Mouse (Mus musculus) lung, embryonic 15.5 days (tissue): ENCODE results near the gene Tenm2. TPM values are rescaled to one million over a fixed set of nuclear protein-coding genes. Genes with fewer than 3 reads are reported as not detected.

Source experiments
- ATAC-seq: fragments of 200-750 bp; cut with Nextera tagmentation; 2 replicates; pipeline ENCODE4 v1.8.0; 2017; ENCODE audit warnings: moderate number of reproducible peaks, borderline replicate concordance; ENCODE audit not compliant: low FRiP score, low TSS enrichment; ENCODE audit errors: extremely low read depth
- H3K27ac ChIP-seq: fragments of 300-500 bp; sonication (generic); 2 replicates; pipeline ENCODE4 v1.5.1; 2015; ENCODE audit warnings: moderate library complexity, mild to moderate bottlenecking, inconsistent platforms
- H3K27me3 ChIP-seq: fragments of 300-500 bp; sonication (generic); 2 replicates; pipeline ENCODE4 v1.6.1; 2015; ENCODE audit warnings: inconsistent platforms
- H3K36me3 ChIP-seq: fragments of 300-500 bp; sonication (generic); 2 replicates; pipeline ENCODE4 v1.6.1; 2015; ENCODE audit warnings: inconsistent platforms
- H3K4me1 ChIP-seq: fragments of 300-500 bp; sonication (generic); 2 replicates; pipeline ENCODE4 v1.6.1; 2015; ENCODE audit warnings: inconsistent platforms
- H3K4me2 ChIP-seq: fragments of 300-500 bp; sonication (generic); 2 replicates; pipeline ENCODE4 v1.6.1; 2015; ENCODE audit warnings: inconsistent platforms, mild to moderate bottlenecking, moderate library complexity
- H3K4me3 ChIP-seq: fragments of 300-500 bp; sonication (generic); 2 replicates; pipeline ENCODE4 v1.5.1; 2015; ENCODE audit warnings: mild to moderate bottlenecking, inconsistent platforms
- H3K9ac ChIP-seq: fragments of 300-500 bp; sonication (generic); 2 replicates; pipeline ENCODE4 v1.6.1; 2015; ENCODE audit warnings: inconsistent platforms
- H3K9me3 ChIP-seq: fragments of 300-500 bp; sonication (generic); 2 replicates; pipeline ENCODE4 v1.6.1; 2016; ENCODE audit warnings: inconsistent platforms
- WGBS: fragments of 180-500 bp; shearing (Covaris S2); methylation state at CpG from one replicate; pipeline ENCODE4 v1.1.7; 2015; 5-methylcytosine and 5-hydroxymethylcytosine counted together
- polyA plus RNA-seq: library from polyadenylated mRNA; unstranded; fragments of >200 nt; fragmentation: Nextera tagmentation; extraction: Ambion mirVana; gene quantifications from 2 replicates; pipeline ENCODE4 v1.2.1, GENCODE M21; 2015

Tenm2 gene
- polyA plus RNA-seq, 1 experiment from 2014 or later, result 0.44 TPM

DNA sequence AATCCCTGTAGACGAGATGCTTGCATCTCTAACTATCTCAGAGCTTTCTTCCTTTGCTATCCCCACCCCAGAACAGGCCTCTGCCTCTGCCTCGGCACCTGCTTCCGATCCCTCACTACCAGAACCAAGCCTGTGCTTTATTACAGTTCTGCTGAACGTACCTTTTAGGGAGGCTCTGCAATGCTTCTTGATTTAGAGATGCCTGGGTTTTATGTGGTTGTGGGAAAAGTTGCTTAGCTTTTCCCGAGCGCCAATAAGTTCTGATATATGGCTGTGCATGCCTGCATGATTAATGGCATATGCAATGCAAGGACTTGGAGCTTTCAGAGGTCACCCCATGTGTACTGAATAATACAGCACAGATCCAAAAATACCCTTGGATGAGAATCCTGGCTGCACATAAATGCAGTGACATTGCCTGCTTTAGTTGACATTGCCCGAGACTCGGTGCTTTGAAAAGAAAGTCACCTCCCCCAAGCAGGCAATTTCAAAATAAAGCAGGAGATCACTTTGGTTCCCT lies 1114.3 kb downstream of the Tenm2 start:
- no peak overlapping the region for H3K4me2 ChIP-seq
- no peak for ATAC-seq
- no peaks in the 10 kb centered on the region for H3K4me1 ChIP-seq
- H3K9ac ChIP-seq, result no peak overlapping the region
- H3K36me3 ChIP-seq, result no peaks in the 10 kb centered on the region
- no peaks in the 10 kb centered on the region for H3K27me3 ChIP-seq
- WGBS, result 68% methylated on average over 8 of the region's 8 CpGs
- H3K27ac ChIP-seq, result no peak overlapping the region
- no peaks in the 10 kb centered on the region for H3K9me3 ChIP-seq
- H3K4me3 ChIP-seq, result no peak overlapping the region

DNA sequence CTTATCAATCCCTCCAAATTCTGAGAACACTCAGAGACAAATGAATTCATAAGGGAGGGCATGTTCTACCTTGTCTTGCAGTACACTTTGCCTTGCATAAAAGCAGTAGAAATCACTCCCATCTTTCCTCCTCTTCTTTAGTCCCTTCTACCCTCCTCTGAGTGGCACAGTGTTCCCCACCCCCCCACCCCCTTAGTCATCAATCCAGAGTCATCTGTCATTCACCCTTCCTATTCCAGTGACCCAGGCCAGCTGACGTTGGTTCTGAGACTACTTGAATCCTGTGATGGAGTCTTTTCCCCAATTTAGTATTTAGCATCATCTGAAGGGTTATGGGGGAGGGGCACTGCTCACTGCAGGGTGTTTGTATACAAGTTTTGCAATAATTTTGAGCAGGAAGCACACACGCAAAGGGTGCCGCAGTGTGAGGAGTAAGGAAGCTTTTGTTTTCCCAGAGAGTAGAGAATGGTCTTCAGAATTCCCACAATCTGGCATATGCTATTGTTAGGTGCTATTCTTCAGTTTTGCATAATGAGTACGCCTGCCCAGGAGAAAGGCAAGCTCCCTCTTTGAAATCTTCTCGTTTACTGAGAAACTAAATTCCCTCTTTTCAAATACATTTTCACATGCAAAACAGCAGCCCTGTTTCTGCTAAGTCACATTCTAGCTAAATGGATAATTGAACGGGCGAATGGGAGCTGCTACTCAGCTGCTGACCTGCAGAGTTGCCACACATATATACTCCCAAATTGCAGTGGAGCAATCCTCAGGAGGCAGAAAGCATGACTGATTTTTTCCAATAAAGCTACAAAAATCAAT lies 1115.0 kb downstream of the Tenm2 start:
- Histone ChIP-seq H3K36me3 (no peaks in the 10 kb centered on the region), H3K4me3 (no peak overlapping the region), H3K27ac (no peak overlapping the region), H3K27me3 (no peaks in the 10 kb centered on the region), H3K9ac (no peak overlapping the region), H3K9me3 (no peaks in the 10 kb centered on the region), H3K4me1 (no peaks in the 10 kb centered on the region), H3K4me2 (no peak overlapping the region)
- WGBS, result 55% methylated on average over 7 of the region's 7 CpGs
- no peak for ATAC-seq

DNA sequence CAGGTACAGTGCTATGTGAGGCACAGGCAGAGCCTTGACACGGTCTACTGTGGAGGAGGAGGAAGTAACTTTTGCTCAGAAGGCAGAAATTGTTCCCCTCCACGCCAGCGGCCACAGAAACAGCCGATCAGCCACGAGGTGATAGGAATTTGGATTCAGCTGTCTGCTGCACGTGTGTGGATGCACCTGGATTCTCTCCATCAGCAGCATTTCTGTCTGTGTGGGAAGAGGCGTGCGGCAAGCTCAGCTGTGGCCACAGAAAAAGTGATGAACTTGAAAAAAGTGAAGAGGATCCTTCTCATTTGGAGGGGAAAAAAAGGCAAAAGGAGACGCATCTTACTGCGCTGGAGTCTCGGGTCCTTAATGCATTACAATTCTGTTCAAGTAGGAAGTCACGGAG lies 1122.4 kb downstream of the Tenm2 start:
- no peak for ATAC-seq
- Histone ChIP-seq H3K27ac (no peak overlapping the region), H3K4me2 (no peak overlapping the region), H3K27me3 (no peaks in the 10 kb centered on the region), H3K36me3 (no peaks in the 10 kb centered on the region), H3K9me3 (no peaks in the 10 kb centered on the region), H3K4me1 (no peaks in the 10 kb centered on the region), H3K9ac (no peak overlapping the region), H3K4me3 (no peak overlapping the region)
- WGBS, result 70% methylated on average over 12 of the region's 12 CpGs

DNA sequence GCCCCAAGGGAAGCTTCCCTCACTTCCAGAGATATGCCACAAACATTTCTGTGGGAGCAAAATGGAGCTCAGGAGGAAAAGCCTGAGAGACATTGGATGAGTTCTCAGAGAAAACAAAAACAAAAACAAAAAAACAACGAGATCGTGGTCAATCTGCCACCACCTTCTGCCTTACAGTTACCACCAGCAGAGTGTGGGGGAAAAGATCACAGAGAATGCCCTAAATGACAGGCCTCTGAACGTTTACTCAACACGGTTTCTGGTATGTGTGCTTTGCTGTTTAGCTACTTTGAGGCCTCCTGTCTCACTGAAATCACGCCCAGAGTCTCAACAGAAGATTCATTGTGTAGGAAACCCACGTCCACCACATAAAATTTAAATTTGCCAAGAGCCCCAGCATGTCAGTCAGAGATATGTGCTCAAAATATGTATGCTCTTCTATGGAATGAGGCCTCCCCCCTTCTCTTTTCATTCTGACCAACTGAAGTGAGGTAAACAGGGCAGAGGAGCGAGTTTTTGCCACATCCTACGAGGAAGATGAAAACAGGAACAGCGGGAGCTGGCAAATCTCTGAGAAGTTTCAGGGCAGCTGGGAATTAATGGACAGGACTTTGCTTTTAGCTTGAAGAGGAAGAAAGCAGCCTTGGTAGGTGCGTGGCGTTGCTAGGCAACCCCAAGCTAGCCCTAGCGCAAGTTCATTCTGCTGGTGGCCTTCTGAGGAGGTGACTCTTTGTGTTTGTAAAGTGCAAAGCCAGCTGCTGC lies 1126.6 kb downstream of the Tenm2 start:
- Histone ChIP-seq H3K27ac (no peak overlapping the region), H3K27me3 (no peaks in the 10 kb centered on the region), H3K4me1 (no peaks in the 10 kb centered on the region), H3K4me2 (no peak overlapping the region), H3K9me3 (no peaks in the 10 kb centered on the region), H3K9ac (no peak overlapping the region), H3K36me3 (no peaks in the 10 kb centered on the region), H3K4me3 (no peak overlapping the region)
- no peak for ATAC-seq
- WGBS, result 20% methylated on average over 12 of the region's 12 CpGs

DNA sequence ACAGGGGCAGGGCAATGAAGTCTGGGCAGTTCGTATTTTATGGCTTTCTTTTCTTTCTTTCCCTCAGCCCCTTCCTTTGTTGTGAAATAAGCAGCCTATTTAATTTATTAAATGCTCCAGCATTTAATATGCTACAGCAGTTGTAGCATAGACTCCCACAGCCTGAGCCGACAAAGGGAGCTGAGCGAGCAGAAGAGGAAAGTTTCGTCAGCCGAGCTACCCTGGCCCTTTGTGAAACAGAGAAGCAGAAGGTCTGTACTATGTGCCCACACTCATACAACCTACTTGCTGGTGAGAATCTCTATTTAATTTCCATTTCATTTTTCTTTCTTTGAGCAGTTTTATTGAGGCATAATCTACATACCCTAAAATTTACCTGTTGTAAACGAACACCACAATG lies 1127.9 kb downstream of the Tenm2 start:
- ATAC-seq, result no peak
- 82% methylated on average over 6 of the region's 6 CpGs for WGBS
- Histone ChIP-seq H3K9ac (no peak overlapping the region), H3K4me3 (no peak overlapping the region), H3K27me3 (no peaks in the 10 kb centered on the region), H3K9me3 (no peaks in the 10 kb centered on the region), H3K36me3 (no peaks in the 10 kb centered on the region), H3K4me1 (no peaks in the 10 kb centered on the region), H3K4me2 (no peak overlapping the region), H3K27ac (no peak overlapping the region)

DNA sequence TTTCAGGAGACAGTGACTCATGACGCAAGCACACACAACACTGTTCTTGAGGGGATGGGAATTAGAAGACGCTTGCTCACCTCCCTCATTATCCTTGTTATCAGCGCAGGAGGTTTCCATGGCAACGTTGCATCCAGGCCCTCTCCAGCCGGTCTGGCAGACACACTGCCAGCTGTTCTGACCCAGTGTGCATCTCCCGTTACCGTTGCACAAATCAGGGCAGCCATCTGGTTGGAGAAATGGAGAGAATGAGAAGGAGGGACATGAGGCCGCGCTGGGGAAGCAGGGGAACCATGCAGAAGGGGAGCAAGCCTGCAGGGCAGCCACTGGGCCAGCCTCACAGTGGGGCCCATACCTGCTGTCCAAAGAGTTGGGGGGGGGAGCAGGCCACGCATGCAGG lies 1129.1 kb downstream of the Tenm2 start:
- no peaks in the 10 kb centered on the region for H3K36me3 ChIP-seq
- H3K4me2 ChIP-seq, result no peak overlapping the region
- no peaks in the 10 kb centered on the region for H3K4me1 ChIP-seq
- no peak overlapping the region for H3K9ac ChIP-seq
- H3K27me3 ChIP-seq, result no peaks in the 10 kb centered on the region
- 32% methylated on average over 10 of the region's 10 CpGs for WGBS
- ATAC-seq, result no peak
- H3K27ac ChIP-seq, result no peak overlapping the region
- H3K9me3 ChIP-seq, result no peaks in the 10 kb centered on the region
- H3K4me3 ChIP-seq, result no peak overlapping the region

DNA sequence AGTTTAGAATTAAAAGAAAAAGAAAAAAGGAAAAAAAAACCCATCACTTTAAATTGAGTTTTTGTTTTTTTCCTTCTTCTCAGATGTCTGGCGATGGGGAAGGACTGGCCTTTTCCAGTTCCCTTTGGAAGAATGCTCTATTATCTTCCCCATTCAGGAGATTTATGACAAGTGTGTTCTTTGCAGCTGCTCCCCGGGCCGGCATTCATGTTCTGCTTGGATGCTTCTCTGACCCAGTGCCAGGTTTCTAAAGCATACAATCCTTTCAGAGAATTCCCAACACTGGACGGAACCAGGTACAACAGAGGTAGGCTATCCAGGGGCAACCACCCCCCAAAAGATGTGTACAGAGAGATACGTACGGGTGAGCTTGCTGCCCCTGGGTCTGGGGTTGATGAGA lies 1132.2 kb downstream of the Tenm2 start:
- WGBS, result 63% methylated on average over 6 of the region's 6 CpGs
- no peaks in the 10 kb centered on the region for H3K9me3 ChIP-seq

DNA sequence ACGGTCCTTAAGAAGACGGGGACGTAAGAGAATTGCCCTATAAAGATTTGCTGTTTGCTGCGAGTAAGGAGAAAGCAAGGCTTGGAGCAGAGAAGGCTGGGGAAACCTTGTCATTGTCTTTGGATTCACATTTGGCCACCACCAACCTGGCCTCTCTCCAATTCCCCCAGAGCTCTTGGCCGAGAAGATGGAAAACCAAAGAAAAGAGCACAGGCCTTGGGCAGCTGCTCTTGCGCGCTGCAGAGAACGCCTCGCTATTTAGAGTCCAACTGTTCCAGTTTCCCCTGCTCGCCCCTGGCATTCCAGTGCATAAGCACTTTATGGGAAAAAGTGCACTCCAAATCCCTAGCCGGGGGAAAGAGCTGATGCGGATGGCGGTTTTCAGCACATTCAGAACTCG lies 1139.5 kb downstream of the Tenm2 start:
- 73% methylated on average over 14 of the region's 14 CpGs for WGBS
- Histone ChIP-seq H3K9me3 (no peaks in the 10 kb centered on the region), H3K4me1 (no peaks in the 10 kb centered on the region), H3K36me3 (no peaks in the 10 kb centered on the region), H3K9ac (no peak overlapping the region), H3K27me3 (no peaks in the 10 kb centered on the region), H3K27ac (no peak overlapping the region), H3K4me3 (no peak overlapping the region), H3K4me2 (no peak overlapping the region)
- ATAC-seq, result no peak

More for the DNA sequence above, 1132.2 kb downstream of the Tenm2 start:
- Histone ChIP-seq H3K9ac (no peak overlapping the region), H3K4me3 (no peak overlapping the region), H3K4me2 (no peak overlapping the region), H3K27me3 (no peaks in the 10 kb centered on the region), H3K4me1 (no peaks in the 10 kb centered on the region), H3K27ac (no peak overlapping the region), H3K36me3 (no peaks in the 10 kb centered on the region)
- no peak for ATAC-seq

DNA sequence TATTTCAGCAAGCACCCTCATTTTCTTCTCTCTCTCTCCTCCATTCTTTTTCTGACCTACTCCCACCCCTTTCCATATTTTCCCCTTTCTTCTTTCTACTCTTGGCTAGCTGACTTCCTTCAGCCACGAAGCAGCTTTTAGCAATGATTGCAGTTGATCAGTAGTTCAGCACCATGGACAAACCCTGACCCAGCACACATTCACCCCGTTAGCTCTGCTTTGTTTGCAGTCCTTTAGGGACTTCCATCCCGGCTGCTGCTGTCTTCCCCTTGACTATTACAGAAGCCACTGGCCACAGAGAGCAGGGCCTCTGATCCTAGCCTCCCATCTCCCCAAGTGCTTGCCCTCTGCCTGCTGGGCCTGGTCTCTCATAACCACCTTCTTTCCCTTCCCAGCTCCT lies 1145.6 kb downstream of the Tenm2 start:
- no peak overlapping the region for H3K4me2 ChIP-seq
- H3K4me3 ChIP-seq, result no peak overlapping the region
- no peak overlapping the region for H3K9ac ChIP-seq
- H3K4me1 ChIP-seq, result no peaks in the 10 kb centered on the region
- no peaks in the 10 kb centered on the region for H3K36me3 ChIP-seq
- H3K27ac ChIP-seq, result no peak overlapping the region
- WGBS, result 5% methylated on average over 3 of the region's 3 CpGs
- H3K9me3 ChIP-seq, result no peaks in the 10 kb centered on the region
- no peak for ATAC-seq
- no peaks in the 10 kb centered on the region for H3K27me3 ChIP-seq

DNA sequence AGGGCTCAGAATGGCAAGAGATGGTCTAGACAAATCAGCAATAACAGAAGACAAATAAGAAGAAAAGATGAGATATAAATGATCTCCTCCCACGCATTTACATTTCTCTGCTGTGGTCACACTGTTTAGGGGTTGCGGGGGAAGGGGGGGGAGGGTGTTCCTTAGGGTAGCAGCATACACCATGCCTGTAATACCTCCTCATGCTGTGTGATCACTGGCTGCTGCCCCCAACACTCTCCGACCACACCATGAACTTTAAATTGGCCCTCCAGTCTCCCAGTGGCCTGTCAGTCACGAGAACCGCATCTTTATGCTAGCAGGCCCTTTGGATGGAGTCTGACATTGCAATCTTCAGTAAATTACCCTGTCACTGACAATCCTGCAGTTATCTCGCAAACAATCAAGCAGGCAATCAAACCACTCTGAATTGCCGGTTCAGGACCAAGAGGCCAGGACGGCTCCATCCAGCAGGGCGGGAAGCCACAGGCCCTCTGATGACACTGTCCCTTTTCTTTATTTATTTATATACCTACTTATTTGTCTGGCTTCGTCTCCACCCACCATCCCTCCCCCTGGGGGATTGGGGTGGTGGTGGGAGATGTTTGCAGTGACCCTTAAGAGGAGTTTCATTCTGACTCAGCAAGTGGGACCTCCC lies 1154.2 kb downstream of the Tenm2 start:
- H3K9me3 ChIP-seq, result no peaks in the 10 kb centered on the region
- no peak for ATAC-seq
- H3K27me3 ChIP-seq, result peaks cover 12% of the 10 kb centered on the region; the same call in 1 of the 2 replicates
- H3K4me1 ChIP-seq, result no peaks in the 10 kb centered on the region
- WGBS, result 36% methylated on average over 10 of the region's 10 CpGs
- no peak overlapping the region for H3K4me2 ChIP-seq
- H3K27ac ChIP-seq, result no peak overlapping the region
- H3K9ac ChIP-seq, result no peak overlapping the region
- H3K36me3 ChIP-seq, result no peaks in the 10 kb centered on the region
- H3K4me3 ChIP-seq, result no peak overlapping the region

DNA sequence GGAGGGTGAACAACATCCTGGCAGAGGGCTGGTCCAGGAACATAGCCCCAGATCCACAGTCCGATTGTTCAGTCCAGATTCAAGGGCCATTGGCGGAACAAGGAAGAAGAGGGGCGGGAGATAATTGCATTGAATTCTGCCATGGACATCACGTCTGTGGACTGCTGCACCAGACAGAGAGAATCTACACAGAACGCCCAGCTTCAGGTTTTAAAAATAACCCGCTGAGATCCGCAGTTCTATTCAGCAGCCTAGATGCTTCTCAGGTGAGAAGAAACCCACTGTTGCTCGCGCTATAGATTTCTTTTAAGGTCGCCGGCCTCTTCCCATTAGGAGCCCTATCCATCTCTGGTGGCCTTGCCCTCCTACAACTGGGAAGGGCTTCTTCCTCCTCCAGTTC lies 1155.0 kb downstream of the Tenm2 start:
- WGBS, result 72% methylated on average over 11 of the region's 11 CpGs
- Histone ChIP-seq H3K27ac (no peak overlapping the region), H3K4me2 (no peak overlapping the region), H3K36me3 (no peaks in the 10 kb centered on the region), H3K4me3 (no peak overlapping the region), H3K9ac (no peak overlapping the region), H3K9me3 (no peaks in the 10 kb centered on the region), H3K4me1 (no peaks in the 10 kb centered on the region), H3K27me3 (peaks cover 12% of the 10 kb centered on the region; the same call in 1 of the 2 replicates)
- ATAC-seq, result no peak

DNA sequence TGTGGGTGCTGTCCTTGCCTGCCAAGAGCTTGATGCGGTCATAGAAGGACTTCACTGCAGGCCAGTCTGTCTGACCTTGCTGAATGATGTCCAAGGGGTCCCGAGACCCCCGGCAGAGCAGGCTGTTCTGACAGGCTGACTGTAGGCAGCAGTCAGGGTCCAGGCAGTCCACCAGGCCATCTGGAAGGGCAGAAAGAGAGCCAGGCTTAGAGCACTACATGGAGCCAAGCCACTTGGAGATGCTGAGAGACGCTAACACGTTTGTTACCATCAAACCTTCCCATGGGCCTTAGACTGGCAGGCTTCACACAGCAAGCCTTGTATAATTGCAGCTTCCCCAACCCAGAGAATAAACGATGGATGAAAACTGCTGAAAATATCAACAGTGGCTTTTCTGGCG lies 1157.4 kb downstream of the Tenm2 start:
- ATAC-seq, result no peak
- Histone ChIP-seq H3K27ac (no peak overlapping the region), H3K4me1 (peaks cover 5% of the 10 kb centered on the region; the same call in 1 of the 2 replicates), H3K36me3 (no peaks in the 10 kb centered on the region), H3K4me3 (no peak overlapping the region), H3K4me2 (no peak overlapping the region), H3K9ac (no peak overlapping the region), H3K27me3 (peaks cover 12% of the 10 kb centered on the region; the same call in 1 of the 2 replicates), H3K9me3 (no peaks in the 10 kb centered on the region)
- 82% methylated on average over 7 of the region's 7 CpGs for WGBS
